Mouse (Mus musculus): ENCODE results near the gene Cmtm7.

- no peak for TF ChIP-seq CTCF (IDR thresholded peaks at IDR 0.05; ENCODE audit: borderline replicate concordance, control insufficient read depth, extremely low read depth, insufficient read depth, low read length, poor library complexity)
- TF ChIP-seq POLR2A (IDR thresholded peaks at IDR 0.05; ENCODE audit: control insufficient read depth, extremely low read depth, insufficient read depth, low read length, poor library complexity) = no peak
Observed at GRCm38 (mm10) chr9:114785432-114786125, 3.9 kb upstream of the Cmtm7 start.
